Mouse (Mus musculus) forebrain, embryonic 10.5 days (tissue): ENCODE data around the gene Ifitm6. TPM values are rescaled to one million over a fixed set of nuclear protein-coding genes. Genes with fewer than 3 reads are reported as not detected.
"Not testable (repeated sequence)": the region's sequence is repeated elsewhere in the genome, so short reads cannot be mapped to it uniquely, and the experiment has no call there.

Experiments
- DNase-seq: peaks from one replicate; pipeline ENCODE4 v3.0.0-alpha.2; 2017; ENCODE audit warnings: low spot score; ENCODE audit errors: extremely low spot score
- H3K27ac ChIP-seq: fragments of 300-500 bp; sonication (generic); 2 replicates; pipeline ENCODE4 v1.5.1; 2016; ENCODE audit warnings: mild to moderate bottlenecking
- H3K27me3 ChIP-seq: fragments of 300-500 bp; sonication (generic); 2 replicates; pipeline ENCODE4 v1.6.1; 2016; ENCODE audit warnings: mild to moderate bottlenecking; ENCODE audit not compliant: poor library complexity, severe bottlenecking
- H3K36me3 ChIP-seq: fragments of 300-500 bp; sonication (generic); replicated peaks from 2 replicates; pipeline ENCODE4 v1.6.1; 2016; ENCODE audit warnings: mild to moderate bottlenecking, moderate library complexity
- H3K4me1 ChIP-seq: fragments of 300-500 bp; sonication (generic); 2 replicates; pipeline ENCODE4 v1.6.1; 2016
- H3K4me3 ChIP-seq: fragments of 300-500 bp; sonication (generic); 2 replicates; pipeline ENCODE4 v1.5.1; 2016; ENCODE audit warnings: mild to moderate bottlenecking, moderate library complexity
- H3K9me3 ChIP-seq: fragments of 300-500 bp; sonication (generic); 2 replicates; pipeline ENCODE4 v1.6.1; 2016; ENCODE audit warnings: mild to moderate bottlenecking, moderate library complexity
- WGBS: fragments of 180-500 bp; shearing (Covaris S2); methylation state at CpG from one replicate; pipeline ENCODE4 v1.1.7; 2016; 5-methylcytosine and 5-hydroxymethylcytosine counted together
- polyA plus RNA-seq: library from polyadenylated mRNA; unstranded; fragments of >200 nt; fragmentation: Nextera tagmentation; extraction: Ambion mirVana; gene quantifications from 2 replicates; pipeline ENCODE4 v1.2.1, GENCODE M21; 2016

Gene Ifitm6
- polyA plus RNA-seq: not detected in 2 replicates

GRCm38 (mm10) chr7:141017824-141018223, at the start of gene Ifitm6:
Gene Ifitm6, minus strand, starts transcription at chr7:141017924.
- not testable (repeated sequence) for H3K4me1 ChIP-seq, H3K4me3 ChIP-seq, H3K27me3 ChIP-seq, H3K9me3 ChIP-seq, H3K36me3 ChIP-seq, H3K27ac ChIP-seq, DNase-seq
- WGBS: 97% methylated on average over 1 of the region's 1 CpGs

- no peak overlapping the region for H3K27ac ChIP-seq
- WGBS: 92% methylated on average over 7 of the region's 7 CpGs
- no peak for DNase-seq
- no peaks in the 10 kb centered on the region for H3K9me3 ChIP-seq
- H3K36me3 ChIP-seq: peaks cover 70% of the 10 kb centered on the region
- no peak overlapping the region for H3K4me3 ChIP-seq
- H3K4me1 ChIP-seq: peaks cover 31% of the 10 kb centered on the region
- peaks cover 38% of the 10 kb centered on the region for H3K27me3 ChIP-seq
These were observed 46.9 kb upstream of the Ifitm6 start for GRCm38 (mm10) chr7:141064576-141064975.

GRCm38 (mm10) chr7:141064175-141064574, 46.5 kb upstream of the Ifitm6 start:
- H3K4me3 ChIP-seq: no peak overlapping the region
- 91% methylated on average over 7 of the region's 7 CpGs for WGBS

GRCm38 (mm10) chr7:141063353-141063752, 45.6 kb upstream of the Ifitm6 start:
- Histone ChIP-seq H3K4me3 (no peak overlapping the region), H3K9me3 (no peaks in the 10 kb centered on the region), H3K27me3 (peaks cover 29% of the 10 kb centered on the region), H3K4me1 (peaks cover 30% of the 10 kb centered on the region), H3K27ac (no peak overlapping the region), H3K36me3 (peaks cover 67% of the 10 kb centered on the region)
- 94% methylated on average over 3 of the region's 3 CpGs for WGBS
- DNase-seq: no peak

More at GRCm38 (mm10) chr7:141064175-141064574, 46.5 kb upstream of the Ifitm6 start:
- peaks cover 70% of the 10 kb centered on the region for H3K36me3 ChIP-seq
- no peak overlapping the region for H3K27ac ChIP-seq
- H3K9me3 ChIP-seq: no peaks in the 10 kb centered on the region
- H3K27me3 ChIP-seq: peaks cover 36% of the 10 kb centered on the region
- no peak for DNase-seq
- H3K4me1 ChIP-seq: peaks cover 30% of the 10 kb centered on the region

GRCm38 (mm10) chr7:141062525-141062924, 44.8 kb upstream of the Ifitm6 start:
- no peak overlapping the region for H3K27ac ChIP-seq
- peak overlapping the region; percentile 80; the same call in 1 of the 2 replicates for H3K4me3 ChIP-seq
- no peak for DNase-seq
- WGBS: 97% methylated on average over 7 of the region's 7 CpGs
- peaks cover 62% of the 10 kb centered on the region for H3K36me3 ChIP-seq
- peaks cover 30% of the 10 kb centered on the region for H3K4me1 ChIP-seq
- no peaks in the 10 kb centered on the region for H3K9me3 ChIP-seq
- H3K27me3 ChIP-seq: peaks cover 22% of the 10 kb centered on the region

GRCm38 (mm10) chr7:141061269-141061692, 43.6 kb upstream of the Ifitm6 start:
- Histone ChIP-seq H3K4me3 (peak overlapping the region; percentile 80), H3K9me3 (no peaks in the 10 kb centered on the region), H3K27me3 (peaks cover 22% of the 10 kb centered on the region), H3K27ac (peak overlapping the region; percentile 95), H3K4me1 (peaks cover 30% of the 10 kb centered on the region), H3K36me3 (peaks cover 62% of the 10 kb centered on the region)
- peak; percentile 53 for DNase-seq
- 0% methylated on average over 37 of the region's 37 CpGs for WGBS

GRCm38 (mm10) chr7:141060426-141061242, 42.9 kb upstream of the Ifitm6 start, which contains the start of gene B4galnt4:
Gene B4galnt4, plus strand, starts transcription at chr7:141061104.
- under 1% methylated on average over 72 of the region's 72 CpGs for WGBS
- peak within 1 kb of the TSS; percentile 95 for H3K27ac ChIP-seq
- peaks cover 30% of the 10 kb centered on the region for H3K4me1 ChIP-seq
- peak; percentile 87 for DNase-seq
- peaks cover 2% of the 10 kb centered on the region; the same call in 1 of the 2 replicates for H3K9me3 ChIP-seq
- H3K4me3 ChIP-seq: peak within 1 kb of the TSS; percentile 80
- H3K36me3 ChIP-seq: peaks cover 62% of the 10 kb centered on the region
- peaks cover 22% of the 10 kb centered on the region for H3K27me3 ChIP-seq

- no peak for DNase-seq
- Histone ChIP-seq H3K4me1 (peaks cover 30% of the 10 kb centered on the region), H3K27ac (peak overlapping the region; percentile 95), H3K4me3 (peak overlapping the region; percentile 80), H3K9me3 (peaks cover 3% of the 10 kb centered on the region; the same call in 1 of the 2 replicates), H3K27me3 (peaks cover 22% of the 10 kb centered on the region), H3K36me3 (peaks cover 57% of the 10 kb centered on the region)
- WGBS: 73% methylated on average over 2 of the region's 2 CpGs
These were observed 42.2 kb upstream of the Ifitm6 start for GRCm38 (mm10) chr7:141059929-141060328.

GRCm38 (mm10) chr7:141058601-141059341, 41.0 kb upstream of the Ifitm6 start:
- WGBS: 93% methylated on average over 14 of the region's 14 CpGs

GRCm38 (mm10) chr7:141057541-141057940, 39.8 kb upstream of the Ifitm6 start:
- Histone ChIP-seq H3K9me3 (peaks cover 3% of the 10 kb centered on the region; the same call in 1 of the 2 replicates), H3K27ac (no peak overlapping the region), H3K4me3 (no peak overlapping the region), H3K36me3 (peaks cover 33% of the 10 kb centered on the region), H3K4me1 (peaks cover 26% of the 10 kb centered on the region), H3K27me3 (peaks cover 22% of the 10 kb centered on the region)
- 100% methylated on average over 1 of the region's 1 CpGs for WGBS
- no peak for DNase-seq

More at GRCm38 (mm10) chr7:141058601-141059341, 41.0 kb upstream of the Ifitm6 start:
- Histone ChIP-seq H3K27me3 (peaks cover 22% of the 10 kb centered on the region), H3K4me1 (peaks cover 30% of the 10 kb centered on the region), H3K4me3 (no peak overlapping the region), H3K36me3 (peaks cover 46% of the 10 kb centered on the region), H3K27ac (no peak overlapping the region), H3K9me3 (peaks cover 3% of the 10 kb centered on the region; the same call in 1 of the 2 replicates)
- no peak for DNase-seq

- WGBS: 94% methylated on average over 6 of the region's 6 CpGs
- Histone ChIP-seq H3K9me3 (peaks cover 3% of the 10 kb centered on the region; the same call in 1 of the 2 replicates), H3K36me3 (peaks cover 28% of the 10 kb centered on the region), H3K4me3 (no peak overlapping the region), H3K27ac (no peak overlapping the region), H3K4me1 (peaks cover 20% of the 10 kb centered on the region), H3K27me3 (peaks cover 22% of the 10 kb centered on the region)
- DNase-seq: no peak
These were observed 39.3 kb upstream of the Ifitm6 start for GRCm38 (mm10) chr7:141056976-141057375.

GRCm38 (mm10) chr7:141055785-141056184, 38.1 kb upstream of the Ifitm6 start:
- Histone ChIP-seq H3K4me3 (no peak overlapping the region), H3K27me3 (peaks cover 11% of the 10 kb centered on the region), H3K27ac (no peak overlapping the region), H3K36me3 (peaks cover 28% of the 10 kb centered on the region), H3K4me1 (peaks cover 12% of the 10 kb centered on the region), H3K9me3 (peaks cover 3% of the 10 kb centered on the region; the same call in 1 of the 2 replicates)
- no peak for DNase-seq
- 83% methylated on average over 4 of the region's 4 CpGs for WGBS
